Mouse (Mus musculus) kidney, postnatal 14 days (tissue): ENCODE measurements around the gene Avp.

Experiments used
- DNase-seq: peaks from one replicate; pipeline ENCODE4 v3.0.0; 2022; ENCODE audit warnings: mixed read lengths

Avp gene

GRCm38 (mm10) chr2:130569926-130570325 is 12.4 kb downstream of the Avp start:
- DNase-seq: no peak

- DNase-seq: peak; percentile 58
These were observed 13.4 kb downstream of the Avp start for GRCm38 (mm10) chr2:130568921-130569320.

DNA sequence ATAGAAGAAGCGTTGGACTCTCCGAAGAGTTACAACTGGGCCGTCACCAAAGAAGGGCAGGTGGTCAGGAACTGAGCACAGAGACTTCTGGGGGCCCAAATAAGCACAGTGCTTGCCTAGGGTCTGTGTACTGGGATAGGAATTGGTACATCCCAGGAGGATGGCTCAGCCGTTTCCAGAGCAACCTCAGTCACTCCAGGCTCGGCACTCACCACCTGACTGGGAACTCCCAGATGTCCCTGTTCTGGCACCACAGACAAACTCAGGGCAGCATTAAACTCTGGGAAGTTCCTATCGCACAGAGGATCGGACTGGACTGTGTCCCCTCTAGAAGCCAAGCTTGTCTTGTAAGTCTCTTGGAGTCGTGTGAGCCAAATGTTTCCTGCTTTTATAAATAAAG is 17.4 kb downstream of the Avp start:
- DNase-seq: no peak

DNA sequence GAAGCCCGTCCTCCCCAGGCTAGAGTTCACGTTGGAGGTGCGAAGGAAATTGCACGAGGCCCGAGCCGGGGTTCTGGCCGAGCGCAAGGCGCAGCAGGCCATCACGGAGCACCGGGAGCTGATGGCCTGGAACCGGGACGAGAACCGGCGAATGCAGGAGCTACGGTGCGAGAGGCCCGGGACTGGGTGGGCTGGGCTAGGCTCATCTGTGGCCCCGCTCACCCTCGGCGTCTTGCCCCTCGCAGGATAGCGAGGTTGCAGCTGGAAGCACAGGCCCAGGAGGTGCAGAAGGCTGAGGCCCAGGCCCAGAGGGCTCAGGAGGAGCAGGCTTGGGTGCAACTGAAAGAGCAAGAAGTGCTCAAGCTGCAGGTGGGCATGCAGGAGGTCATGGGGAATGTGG is 18.3 kb downstream of the Avp start:
- DNase-seq: no peak

GRCm38 (mm10) chr2:130563212-130564055 is 18.9 kb downstream of the Avp start, which contains the start of gene Mrps26:
TSS of gene Mrps26 (plus strand) at chr2:130563742.
- DNase-seq: peak; percentile 96

- no peak for DNase-seq
These were observed 24.3 kb downstream of the Avp start for GRCm38 (mm10) chr2:130558015-130558414.

- no peak for DNase-seq
These were observed 24.9 kb downstream of the Avp start for GRCm38 (mm10) chr2:130557462-130557861.

DNA sequence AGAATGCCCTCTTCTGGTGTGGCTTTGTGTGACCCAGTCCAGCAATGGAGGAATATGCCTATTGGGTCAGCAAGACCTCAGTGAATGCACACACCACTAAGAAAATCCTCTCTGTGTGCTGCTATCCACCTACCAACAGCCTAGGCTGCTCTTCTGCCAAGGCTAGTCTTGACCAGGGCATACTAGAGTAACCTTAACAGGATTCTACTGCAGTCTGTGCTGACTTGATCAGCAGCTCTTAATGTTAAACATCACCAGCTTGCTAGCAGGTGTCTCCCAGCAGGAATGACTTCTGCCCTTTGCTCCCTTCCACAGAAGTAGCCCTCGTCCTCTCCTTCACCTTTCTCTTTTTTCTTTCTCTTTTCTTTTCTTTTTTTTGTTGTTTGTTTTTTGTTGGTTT is 26.1 kb downstream of the Avp start:
- no peak for DNase-seq

- DNase-seq: no peak
These were observed 27.5 kb downstream of the Avp start for GRCm38 (mm10) chr2:130554841-130555240.

GRCm38 (mm10) chr2:130546957-130547356 is 35.4 kb downstream of the Avp start:
- DNase-seq: no peak

- DNase-seq: no peak
These were observed 42.1 kb downstream of the Avp start for GRCm38 (mm10) chr2:130540266-130540665.

- DNase-seq: no peak
These were observed 43.3 kb downstream of the Avp start for GRCm38 (mm10) chr2:130538876-130539546.

GRCm38 (mm10) chr2:130536890-130537289 is 45.5 kb downstream of the Avp start:
- no peak for DNase-seq

DNA sequence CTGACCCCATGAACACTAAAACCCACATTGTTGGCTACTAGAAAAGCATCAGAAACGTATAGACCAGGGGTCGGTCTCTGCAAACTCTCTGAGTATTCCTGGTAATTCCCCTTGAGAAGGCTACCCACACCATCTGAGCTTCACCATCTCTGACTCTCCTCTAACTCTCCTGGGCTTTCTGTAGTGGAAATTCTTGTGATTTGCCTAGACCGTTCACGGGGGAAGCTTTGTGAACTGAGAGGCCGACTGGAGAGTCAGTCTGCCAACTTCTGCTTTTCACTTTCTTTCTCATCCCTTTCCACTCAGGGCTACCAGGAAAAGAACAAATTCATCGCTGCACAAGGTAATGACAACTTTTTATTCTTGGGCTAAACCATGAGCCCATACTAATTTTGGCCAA is 47.3 kb downstream of the Avp start:
- no peak for DNase-seq

DNA sequence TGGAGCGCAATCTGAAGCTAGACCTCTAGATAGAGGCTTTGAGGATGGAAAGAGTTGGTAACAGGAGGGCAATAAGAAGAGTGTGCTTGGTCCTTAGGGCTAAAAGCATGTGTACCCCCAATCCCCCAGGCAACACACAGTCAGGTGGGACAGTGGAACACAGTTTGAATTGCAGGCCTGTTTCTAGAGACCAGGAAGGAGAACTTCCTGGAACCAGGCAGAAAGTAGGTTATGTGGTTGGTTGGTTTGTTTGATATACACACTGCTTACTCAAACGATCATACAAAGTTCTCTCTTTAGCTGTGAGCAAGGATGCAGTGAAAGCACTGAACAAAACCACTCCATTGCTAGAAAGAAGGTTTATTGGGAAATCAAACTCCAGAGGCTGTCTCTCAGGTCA is 50.2 kb downstream of the Avp start:
- no peak for DNase-seq
